Mouse (Mus musculus): Measurements from ENCODE around the gene Kcnj8. TPM values are rescaled to one million over a fixed set of nuclear protein-coding genes. Genes with fewer than 3 reads are reported as not detected.
A peak's percentile ranks its signal among the peaks of the same experiment; 100 is the strongest.

Kcnj8 gene
- total and polyA plus RNA-seq, 2 experiments from 2014 or later = 8.2 to 10.0 TPM

GRCm38 (mm10) chr6:142567452-142567851 is 4.0 kb downstream of the Kcnj8 start:
- no peak for ATAC-seq
- no peaks in the 10 kb centered on the region for H3K36me3 ChIP-seq (ENCODE audit: insufficient read depth)
- no peak overlapping the region for H3K4me3 ChIP-seq (ENCODE audit: low read depth, low read length)
- TF ChIP-seq CTCF (IDR thresholded peaks at IDR 0.05; ENCODE audit: low read depth) = no peak
- no peak overlapping the region for H3K9ac ChIP-seq
- H3K4me1 ChIP-seq (ENCODE audit: insufficient read depth) = peaks cover 5% of the 10 kb centered on the region; the same call in 1 of the 2 replicates
- H3K4me2 ChIP-seq (ENCODE audit: low read depth) = no peak overlapping the region
- H3K27me3 ChIP-seq (ENCODE audit: insufficient read depth, low read length) = peaks cover 36% of the 10 kb centered on the region
- WGBS = 33% methylated on average over 5 of the region's 5 CpGs
- DNase-seq = no peak
- no peaks in the 10 kb centered on the region for H3K9me3 ChIP-seq (ENCODE audit: low read length)
- H3K27ac ChIP-seq (ENCODE audit: low read depth, low read length) = no peak overlapping the region

- DNase-seq (no peak), ATAC-seq (no peak)
- Histone ChIP-seq H3K4me2 (ENCODE audit: low read depth) (no peak overlapping the region), H3K36me3 (ENCODE audit: insufficient read depth) (no peaks in the 10 kb centered on the region), H3K4me3 (ENCODE audit: low read depth, low read length) (no peak overlapping the region), H3K4me1 (ENCODE audit: insufficient read depth) (no peaks in the 10 kb centered on the region), H3K27me3 (ENCODE audit: insufficient read depth, low read length) (peaks cover 10% of the 10 kb centered on the region), H3K9ac (no peak overlapping the region), H3K9me3 (ENCODE audit: low read length) (no peaks in the 10 kb centered on the region), H3K27ac (ENCODE audit: low read depth, low read length) (no peak overlapping the region)
- TF ChIP-seq CTCF (IDR thresholded peaks at IDR 0.05; ENCODE audit: low read depth) = no peak
- 91% methylated on average over 3 of the region's 3 CpGs for WGBS
Measured at GRCm38 (mm10) chr6:142564746-142565145, 6.7 kb downstream of the Kcnj8 start.

DNA sequence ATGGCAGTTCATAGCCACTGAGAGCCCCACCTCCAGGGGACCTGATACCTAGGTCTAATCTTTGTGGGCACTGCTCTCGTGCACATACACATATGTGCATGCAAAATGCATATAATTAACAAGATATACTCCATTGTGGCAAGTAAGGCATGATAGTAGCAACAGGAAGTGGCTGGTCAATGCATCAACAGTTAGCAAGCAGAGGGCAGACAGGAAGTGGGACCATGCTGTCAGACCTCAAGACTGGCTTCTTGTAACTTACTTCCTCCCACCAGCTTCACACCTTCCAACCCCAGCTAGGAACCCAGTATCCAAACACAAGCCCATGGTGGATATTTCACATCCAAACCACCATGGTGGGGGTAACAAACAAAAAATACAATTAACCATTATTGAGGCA is 10.3 kb downstream of the Kcnj8 start:
- no peak for TF ChIP-seq CTCF (IDR thresholded peaks at IDR 0.05; ENCODE audit: low read depth)

GRCm38 (mm10) chr6:142558772-142559679 is 12.4 kb downstream of the Kcnj8 start:
- Histone ChIP-seq H3K27ac (ENCODE audit: low read depth, low read length) (no peak overlapping the region), H3K4me1 (ENCODE audit: insufficient read depth) (no peaks in the 10 kb centered on the region), H3K9ac (no peak overlapping the region), H3K9me3 (ENCODE audit: low read length) (no peaks in the 10 kb centered on the region), H3K4me3 (ENCODE audit: low read depth, low read length) (no peak overlapping the region), H3K36me3 (ENCODE audit: insufficient read depth) (no peaks in the 10 kb centered on the region), H3K4me2 (ENCODE audit: low read depth) (no peak overlapping the region), H3K27me3 (ENCODE audit: insufficient read depth, low read length) (no peaks in the 10 kb centered on the region)
- DNase-seq (no peak), ATAC-seq (no peak)
- WGBS = 83% methylated on average over 10 of the region's 10 CpGs
- no peak for TF ChIP-seq CTCF (IDR thresholded peaks at IDR 0.05; ENCODE audit: low read depth)

More for the DNA sequence above, 10.3 kb downstream of the Kcnj8 start:
- no peak for DNase-seq
- no peak for ATAC-seq
- no peaks in the 10 kb centered on the region for H3K9me3 ChIP-seq (ENCODE audit: low read length)
- no peaks in the 10 kb centered on the region for H3K36me3 ChIP-seq (ENCODE audit: insufficient read depth)
- no peak overlapping the region for H3K9ac ChIP-seq
- H3K4me1 ChIP-seq (ENCODE audit: insufficient read depth) = no peaks in the 10 kb centered on the region
- H3K4me3 ChIP-seq (ENCODE audit: low read depth, low read length) = no peak overlapping the region
- WGBS = 66% methylated on average over 1 of the region's 1 CpGs
- no peak overlapping the region for H3K4me2 ChIP-seq (ENCODE audit: low read depth)
- no peaks in the 10 kb centered on the region for H3K27me3 ChIP-seq (ENCODE audit: insufficient read depth, low read length)
- no peak overlapping the region for H3K27ac ChIP-seq (ENCODE audit: low read depth, low read length)

DNA sequence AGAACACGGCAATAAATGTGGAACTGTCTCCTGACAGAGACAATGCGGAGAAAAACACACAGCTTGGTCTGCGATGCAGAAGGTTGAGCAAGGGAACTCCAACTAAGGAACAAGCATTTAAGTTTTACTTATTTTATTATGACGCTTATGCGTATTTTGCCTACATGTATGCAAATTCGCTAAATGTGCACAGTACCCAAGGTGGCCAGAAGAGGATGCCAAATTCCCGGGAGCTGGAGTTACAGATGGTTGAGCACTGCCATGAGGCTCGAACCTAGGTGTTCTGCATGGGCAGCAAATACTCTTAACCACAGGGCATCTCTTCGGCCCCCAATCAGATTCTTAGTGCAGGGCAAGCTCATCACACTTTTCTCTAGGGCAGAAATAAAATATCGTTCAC is 13.3 kb downstream of the Kcnj8 start:
- TF ChIP-seq CTCF (IDR thresholded peaks at IDR 0.05; ENCODE audit: low read depth) = peak; percentile 59
- Histone ChIP-seq H3K27me3 (ENCODE audit: insufficient read depth, low read length) (no peaks in the 10 kb centered on the region), H3K4me1 (ENCODE audit: insufficient read depth) (no peaks in the 10 kb centered on the region), H3K9ac (no peak overlapping the region), H3K36me3 (ENCODE audit: insufficient read depth) (no peaks in the 10 kb centered on the region), H3K27ac (ENCODE audit: low read depth, low read length) (no peak overlapping the region), H3K9me3 (ENCODE audit: low read length) (no peaks in the 10 kb centered on the region), H3K4me3 (ENCODE audit: low read depth, low read length) (no peak overlapping the region), H3K4me2 (ENCODE audit: low read depth) (no peak overlapping the region)
- no peak for ATAC-seq
- WGBS = 78% methylated on average over 10 of the region's 10 CpGs
- no peak for DNase-seq

DNA sequence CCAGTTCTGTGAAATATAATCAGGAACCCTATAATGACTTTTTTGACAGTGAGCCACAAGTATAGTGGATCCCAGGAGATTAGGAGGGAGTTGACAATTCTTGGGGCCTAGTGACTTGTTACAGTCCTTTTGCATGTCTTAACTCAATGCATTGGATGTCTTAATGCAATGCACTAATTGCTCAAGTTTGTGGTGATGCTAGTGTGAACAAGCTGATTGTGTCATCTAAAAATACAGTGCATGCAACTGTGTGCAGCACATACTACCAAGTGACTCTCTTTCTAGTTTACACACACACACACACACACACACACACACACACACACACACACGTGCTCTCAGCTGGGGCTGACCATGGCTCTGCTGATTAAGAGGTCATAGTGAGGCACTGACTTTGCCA is 15.4 kb downstream of the Kcnj8 start:
- no peaks in the 10 kb centered on the region for H3K4me1 ChIP-seq (ENCODE audit: insufficient read depth)
- H3K27ac ChIP-seq (ENCODE audit: low read depth, low read length) = no peak overlapping the region
- H3K9me3 ChIP-seq (ENCODE audit: low read length) = 0 out of 2 replicates have a peak, but pooled peaks cover 3% of the 10 kb centered on the region
- H3K27me3 ChIP-seq (ENCODE audit: insufficient read depth, low read length) = no peaks in the 10 kb centered on the region
- H3K4me3 ChIP-seq (ENCODE audit: low read depth, low read length) = no peak overlapping the region
- H3K9ac ChIP-seq = no peak overlapping the region
- no peak overlapping the region for H3K4me2 ChIP-seq (ENCODE audit: low read depth)
- H3K36me3 ChIP-seq (ENCODE audit: insufficient read depth) = no peaks in the 10 kb centered on the region
- DNase-seq (no peak), ATAC-seq (no peak)
- WGBS = 59% methylated on average over 1 of the region's 1 CpGs
- TF ChIP-seq CTCF (IDR thresholded peaks at IDR 0.05; ENCODE audit: low read depth) = no peak

- no peak for ATAC-seq
- 0 out of 2 replicates have a peak, but pooled peaks cover 3% of the 10 kb centered on the region for H3K9me3 ChIP-seq (ENCODE audit: low read length)
- no peak for DNase-seq
- no peak for TF ChIP-seq CTCF (IDR thresholded peaks at IDR 0.05; ENCODE audit: low read depth)
- no peaks in the 10 kb centered on the region for H3K27me3 ChIP-seq (ENCODE audit: insufficient read depth, low read length)
- no peak overlapping the region for H3K4me3 ChIP-seq (ENCODE audit: low read depth, low read length)
- no peaks in the 10 kb centered on the region for H3K4me1 ChIP-seq (ENCODE audit: insufficient read depth)
- no peak overlapping the region for H3K9ac ChIP-seq
- WGBS = 81% methylated on average over 4 of the region's 4 CpGs
- H3K4me2 ChIP-seq (ENCODE audit: low read depth) = no peak overlapping the region
- H3K36me3 ChIP-seq (ENCODE audit: insufficient read depth) = no peaks in the 10 kb centered on the region
- H3K27ac ChIP-seq (ENCODE audit: low read depth, low read length) = no peak overlapping the region
Measured at GRCm38 (mm10) chr6:142551482-142551881, 19.9 kb downstream of the Kcnj8 start.

All from forebrain, postnatal 0 days (tissue).